Mouse (Mus musculus) myocyte (in vitro differentiated cells): Measurements from ENCODE around the gene Gm29427. TPM values are rescaled to one million over a fixed set of nuclear protein-coding genes. Genes with fewer than 3 reads are reported as not detected.

Experiments
- H3K27me3 ChIP-seq: one replicate; pipeline ENCODE4 v1.6.1; 2011; ENCODE audit not compliant: control insufficient read depth, insufficient read depth, insufficient read length
- H3K36me3 ChIP-seq: one replicate; pipeline ENCODE4 v1.6.1; 2011; ENCODE audit not compliant: control insufficient read depth, insufficient read depth
- H3K4me2 ChIP-seq: one replicate; pipeline ENCODE4 v1.6.1; 2011; ENCODE audit warnings: low read depth, control low read depth
- H3K4me3 ChIP-seq: one replicate; pipeline ENCODE4 v1.5.1; 2011; ENCODE audit warnings: mild to moderate bottlenecking, control low read depth, moderate library complexity
- H3K79me2 ChIP-seq: one replicate; pipeline ENCODE4 v1.6.1; 2011; ENCODE audit not compliant: control insufficient read depth, insufficient read depth
- H3ac ChIP-seq: one replicate; pipeline ENCODE4 v1.6.1; 2011; ENCODE audit not compliant: control insufficient read depth, insufficient read length
- CEBPB ChIP-seq: IDR thresholded peaks from 2 replicates; pipeline ENCODE4 v1.6.1; 2011; ENCODE audit warnings: mild to moderate bottlenecking, moderate library complexity; ENCODE audit not compliant: poor library complexity, insufficient read depth, severe bottlenecking
- E2F4 ChIP-seq: IDR thresholded peaks from one replicate; pipeline ENCODE4 v1.6.1; 2011; ENCODE audit warnings: mild to moderate bottlenecking, control low read depth, moderate library complexity; ENCODE audit not compliant: insufficient read depth
- MAX ChIP-seq: IDR thresholded peaks from one replicate; pipeline ENCODE4 v1.6.1; 2011; ENCODE audit warnings: low read depth, mild to moderate bottlenecking, control low read depth
- MYOD1 ChIP-seq, 3 experiments: IDR thresholded peaks; one replicate each; pipeline ENCODE4 v1.6.1; 2011; ENCODE audit warnings: control low read depth in 2 of 3, low read depth in 2 of 3, mild to moderate bottlenecking in 2 of 3, moderate library complexity in 1 of 3; ENCODE audit not compliant: insufficient read length in 2 of 3, control insufficient read depth in 1 of 3
- MYOG ChIP-seq, 3 experiments: IDR thresholded peaks; one replicate each; pipeline ENCODE4 v1.6.1; 2011; ENCODE audit warnings: control low read depth in 2 of 3, low read depth in 2 of 3, mild to moderate bottlenecking in 2 of 3; ENCODE audit not compliant: insufficient read length in 2 of 3, control insufficient read depth in 1 of 3, insufficient read depth in 1 of 3
- POLR2A ChIP-seq: IDR thresholded peaks from one replicate; pipeline ENCODE4 v1.6.1; 2011; ENCODE audit warnings: low read depth, mild to moderate bottlenecking, control low read depth, moderate library complexity; ENCODE audit not compliant: insufficient read length
- POLR2AphosphoS2 ChIP-seq: IDR thresholded peaks from one replicate; pipeline ENCODE4 v1.6.1; 2011; ENCODE audit warnings: low read depth, control low read depth; ENCODE audit not compliant: insufficient read length
- REST ChIP-seq: IDR thresholded peaks from one replicate; pipeline ENCODE4 v1.6.1; 2011; ENCODE audit warnings: mild to moderate bottlenecking, control low read depth, moderate library complexity; ENCODE audit not compliant: insufficient read depth, insufficient read length
- SRF ChIP-seq: IDR thresholded peaks from one replicate; pipeline ENCODE4 v1.6.1; 2011; ENCODE audit warnings: low read depth; ENCODE audit not compliant: control insufficient read depth, insufficient read length
- TCF12 ChIP-seq: IDR thresholded peaks from one replicate; pipeline ENCODE4 v1.6.1; 2011; ENCODE audit warnings: mild to moderate bottlenecking, control low read depth; ENCODE audit not compliant: poor library complexity, insufficient read depth, severe bottlenecking
- TCF3 ChIP-seq: IDR thresholded peaks from one replicate; pipeline ENCODE4 v1.6.1; 2011; ENCODE audit warnings: low read depth, control low read depth; ENCODE audit not compliant: insufficient read length
- USF1 ChIP-seq: IDR thresholded peaks from one replicate; pipeline ENCODE4 v1.6.1; 2011; ENCODE audit warnings: low read depth, mild to moderate bottlenecking, control low read depth, moderate library complexity
- polyA plus RNA-seq: library from polyadenylated mRNA; unstranded; fragments of >200 nt; fragmentation: generic; extraction: Trizol; gene quantifications from one replicate; pipeline ENCODE4 v1.2.1, GENCODE M21; 2012; ENCODE audit warnings: missing spikeins

The Gm29427 gene
- polyA plus RNA-seq, 1 experiment, result not detected

DNA sequence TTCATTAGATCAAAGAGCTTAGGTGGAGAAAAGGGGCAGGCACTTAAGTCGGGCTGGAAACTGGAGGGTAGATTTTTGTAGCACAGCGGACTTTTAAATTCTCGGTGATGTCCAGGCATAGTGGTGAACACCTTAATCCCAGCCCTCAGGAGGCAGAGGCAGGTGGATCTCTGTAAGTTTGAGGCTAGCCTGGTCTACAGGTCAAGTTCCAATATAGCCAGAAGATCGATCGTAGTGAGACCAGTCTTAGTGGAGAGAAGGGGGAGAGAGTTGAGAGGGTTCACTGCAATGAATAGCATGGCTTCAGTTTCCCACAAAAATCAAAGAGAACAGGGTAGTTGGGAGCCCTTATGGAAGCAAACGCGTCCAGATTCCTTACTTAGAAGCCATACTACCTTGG, 22.3 kb upstream of the Gm29427 start:
- H3K79me2 ChIP-seq, result no peaks in the 10 kb centered on the region
- H3K4me2 ChIP-seq, result no peak overlapping the region
- no peaks in the 10 kb centered on the region for H3K36me3 ChIP-seq
- no peak for TF ChIP-seq CEBPB
- no peak for TF ChIP-seq SRF
- TF ChIP-seq POLR2A, result no peak
- TF ChIP-seq USF1, result no peak
- no peak for TF ChIP-seq POLR2AphosphoS2
- no peak for TF ChIP-seq REST
- TF ChIP-seq MYOG (IDR thresholded peaks at IDR 0.05; ENCODE audit: control insufficient read depth in 1 of 3, insufficient read depth in 1 of 3, insufficient read length in 2 of 3, low read depth in 2 of 3), result no peak
- no peak for TF ChIP-seq E2F4
- no peak for TF ChIP-seq TCF12
- no peak for TF ChIP-seq TCF3
- no peak for TF ChIP-seq MYOD1 (IDR thresholded peaks at IDR 0.05; ENCODE audit: control insufficient read depth in 1 of 3, insufficient read length in 2 of 3, low read depth in 2 of 3)
- no peak for TF ChIP-seq MAX
- H3ac ChIP-seq, result no peak overlapping the region
- no peaks in the 10 kb centered on the region for H3K27me3 ChIP-seq
- H3K4me3 ChIP-seq, result no peak overlapping the region

GRCm38 (mm10) chr1:130737411-130737881, 21.8 kb upstream of the Gm29427 start:
- Histone ChIP-seq H3K4me3 (no peak overlapping the region), H3K4me2 (no peak overlapping the region), H3K27me3 (no peaks in the 10 kb centered on the region), H3ac (no peak overlapping the region), H3K79me2 (no peaks in the 10 kb centered on the region), H3K36me3 (no peaks in the 10 kb centered on the region)
- TF ChIP-seq TCF3 (no peak), CEBPB (no peak), MAX (no peak), REST (no peak), E2F4 (no peak), USF1 (no peak), MYOD1 (IDR thresholded peaks at IDR 0.05; ENCODE audit: control insufficient read depth in 1 of 3, insufficient read length in 2 of 3, low read depth in 2 of 3) (no peak), POLR2AphosphoS2 (no peak), MYOG (IDR thresholded peaks at IDR 0.05; ENCODE audit: control insufficient read depth in 1 of 3, insufficient read depth in 1 of 3, insufficient read length in 2 of 3, low read depth in 2 of 3) (no peak), SRF (no peak)

GRCm38 (mm10) chr1:130734852-130735251, 19.3 kb upstream of the Gm29427 start:
- Histone ChIP-seq H3K27me3 (no peaks in the 10 kb centered on the region), H3K79me2 (no peaks in the 10 kb centered on the region), H3K4me2 (peak overlapping the region; percentile 81), H3ac (no peak overlapping the region), H3K36me3 (no peaks in the 10 kb centered on the region), H3K4me3 (no peak overlapping the region)
- TF ChIP-seq REST (no peak), CEBPB (no peak), MYOD1 (IDR thresholded peaks at IDR 0.05; ENCODE audit: control insufficient read depth in 1 of 3, insufficient read length in 2 of 3, low read depth in 2 of 3) (no peak), USF1 (no peak), TCF3 (no peak), TCF12 (no peak), SRF (no peak), E2F4 (no peak), MAX (no peak), MYOG (IDR thresholded peaks at IDR 0.05; ENCODE audit: control insufficient read depth in 1 of 3, insufficient read depth in 1 of 3, insufficient read length in 2 of 3, low read depth in 2 of 3) (no peak), POLR2A (no peak), POLR2AphosphoS2 (no peak)

- no peaks in the 10 kb centered on the region for H3K36me3 ChIP-seq
- TF ChIP-seq CEBPB (no peak), MYOG (IDR thresholded peaks at IDR 0.05; ENCODE audit: control insufficient read depth in 1 of 3, insufficient read depth in 1 of 3, insufficient read length in 2 of 3, low read depth in 2 of 3) (no peak), POLR2A (no peak), TCF12 (no peak), TCF3 (no peak), USF1 (no peak), MAX (no peak), E2F4 (no peak), SRF (no peak), POLR2AphosphoS2 (no peak)
- no peaks in the 10 kb centered on the region for H3K27me3 ChIP-seq
- H3K4me3 ChIP-seq, result no peak overlapping the region
- no peak overlapping the region for H3ac ChIP-seq
- no peaks in the 10 kb centered on the region for H3K79me2 ChIP-seq
- peak overlapping the region; percentile 81 for H3K4me2 ChIP-seq
Measured at GRCm38 (mm10) chr1:130734452-130734851, 18.9 kb upstream of the Gm29427 start.

GRCm38 (mm10) chr1:130733671-130734070, 18.1 kb upstream of the Gm29427 start:
- Histone ChIP-seq H3K4me3 (no peak overlapping the region), H3ac (no peak overlapping the region), H3K27me3 (no peaks in the 10 kb centered on the region), H3K79me2 (no peaks in the 10 kb centered on the region), H3K36me3 (no peaks in the 10 kb centered on the region), H3K4me2 (peak overlapping the region; percentile 81)
- TF ChIP-seq POLR2AphosphoS2, result no peak
- no peak for TF ChIP-seq TCF12
- no peak for TF ChIP-seq MAX
- TF ChIP-seq REST, result no peak
- TF ChIP-seq CEBPB, result no peak
- TF ChIP-seq SRF, result no peak
- no peak for TF ChIP-seq MYOG (IDR thresholded peaks at IDR 0.05; ENCODE audit: control insufficient read depth in 1 of 3, insufficient read depth in 1 of 3, insufficient read length in 2 of 3, low read depth in 2 of 3)
